Mouse (Mus musculus): ENCODE results near the gene Glb1l. TPM values are rescaled to one million over a fixed set of nuclear protein-coding genes. Genes with fewer than 3 reads are reported as not detected.

Glb1l gene
- total and polyA plus RNA-seq, 3 experiments = 7.6 to 13.0 TPM; not detected in 1

GRCm38 (mm10) chr1:75208967-75209678, 1.5 kb downstream of the Glb1l start (continued):
- no peak for TF ChIP-seq NRF1 (IDR thresholded peaks at IDR 0.05; ENCODE audit: insufficient read depth, low read depth, low read length, poor library complexity, severe bottlenecking)
- no peak for TF ChIP-seq ETS1 (IDR thresholded peaks at IDR 0.05; ENCODE audit: low read depth, low read length)
- TF ChIP-seq HCFC1 (IDR thresholded peaks at IDR 0.05; ENCODE audit: low read depth, low read length) = peak; percentile 58
- TF ChIP-seq MXI1 (IDR thresholded peaks at IDR 0.05; ENCODE audit: low read depth, low read length) = peak; percentile 80
- TF ChIP-seq CHD2 (IDR thresholded peaks at IDR 0.05; ENCODE audit: low read length) = peak; percentile 64
- no peak for TF ChIP-seq EP300 (IDR thresholded peaks at IDR 0.05; ENCODE audit: low read depth in 1 of 2, low read length in 2 of 2)
- TF ChIP-seq POLR2AphosphoS5 (IDR thresholded peaks at IDR 0.05; ENCODE audit: borderline replicate concordance, low read depth, low read length) = no peak
- peak; percentile 84 for TF ChIP-seq NELFE (IDR thresholded peaks at IDR 0.05; ENCODE audit: low read depth, low read length)
- TF ChIP-seq MAX (IDR thresholded peaks at IDR 0.05; ENCODE audit: low read length) = peak; percentile 87
- TF ChIP-seq RAD21 (IDR thresholded peaks at IDR 0.05; ENCODE audit: low read depth, low read length) = no peak
- TF ChIP-seq SMC3 (IDR thresholded peaks at IDR 0.05; ENCODE audit: low read depth, low read length) = no peak
- TF ChIP-seq USF1 (IDR thresholded peaks at IDR 0.05; ENCODE audit: low read depth, low read length) = peak; percentile 93
- no peak for TF ChIP-seq CHD1 (IDR thresholded peaks at IDR 0.05; ENCODE audit: low read depth, low read length)
- TF ChIP-seq UBTF (IDR thresholded peaks at IDR 0.05; ENCODE audit: borderline replicate concordance, insufficient read depth, low read depth, low read length) = no peak
- no peak for TF ChIP-seq CTCF (IDR thresholded peaks at IDR 0.05 in 2 of 3, conservative IDR thresholded peaks at IDR 0.05 in 1 of 3; ENCODE audit: control insufficient read depth in 1 of 3, insufficient read depth in 1 of 3, low read depth in 2 of 3, low read length in 3 of 3, poor library complexity in 1 of 3, severe bottlenecking in 1 of 3)
- TF ChIP-seq KAT2A (conservative IDR thresholded peaks at IDR 0.05; ENCODE audit: low read depth, low read length) = no peak; the same call in 1 of the 2 replicates
- no peak for TF ChIP-seq MAZ (IDR thresholded peaks at IDR 0.05; ENCODE audit: low read depth, low read length)
- no peak for TF ChIP-seq GABPA (IDR thresholded peaks at IDR 0.05; ENCODE audit: low read depth, low read length)
- no peak for TF ChIP-seq MYB (IDR thresholded peaks at IDR 0.05; ENCODE audit: low read depth, low read length)
- TF ChIP-seq ZMIZ1 (IDR thresholded peaks at IDR 0.05; ENCODE audit: low read depth, low read length) = 0 out of 2 replicates have a peak, but pooled peaks have one; percentile 69
- TF ChIP-seq USF2 (IDR thresholded peaks at IDR 0.05; ENCODE audit: borderline replicate concordance in 1 of 2, insufficient read depth in 1 of 2, low read depth in 1 of 2, low read length in 2 of 2) = peak in 1 of 2 experiments; percentile 65; a peak in 2 of 4 replicates

DNA sequence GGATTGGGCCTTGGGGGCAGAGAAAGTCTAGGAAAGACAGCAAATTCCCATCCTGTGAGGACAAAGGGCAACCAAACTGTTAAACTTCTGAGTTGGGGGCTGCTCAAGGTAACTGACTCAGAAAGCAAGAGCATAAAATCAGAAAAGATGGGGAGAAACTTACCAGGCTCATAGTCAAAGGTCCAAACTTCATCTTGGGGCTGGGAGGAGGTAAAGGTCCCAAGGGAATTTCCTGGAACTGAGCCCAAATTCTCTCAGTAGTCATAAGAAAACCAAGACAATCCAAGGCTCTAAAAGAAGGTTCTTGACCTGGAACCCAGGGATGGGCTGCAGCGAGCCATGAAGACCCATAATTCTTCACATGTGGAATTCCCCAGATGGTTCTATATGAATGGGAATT, 9.4 kb downstream of the Glb1l start:
- no peak overlapping the region for H3K27ac ChIP-seq (ENCODE audit: control insufficient read depth, low read depth, low read length)
- no peaks in the 10 kb centered on the region for H3K4me1 ChIP-seq (ENCODE audit: control insufficient read depth in 1 of 2, insufficient read depth in 2 of 2, low read length in 2 of 2)
- H3K9ac ChIP-seq (ENCODE audit: control insufficient read depth, low read depth, low read length, poor library complexity, severe bottlenecking) = no peak overlapping the region
- no peaks in the 10 kb centered on the region; a peak in 1 of 4 replicates for H3K36me3 ChIP-seq (ENCODE audit: control insufficient read depth in 1 of 2, insufficient read depth in 2 of 2, low read length in 2 of 2)
- no peaks in the 10 kb centered on the region for H3K9me3 ChIP-seq (replicated peaks; ENCODE audit: insufficient read depth, low read length)
- no peak overlapping the region for H3K4me3 ChIP-seq (ENCODE audit: control insufficient read depth in 1 of 2, insufficient read depth in 1 of 2, low read depth in 2 of 2, low read length in 2 of 2)
- TF ChIP-seq HCFC1 (IDR thresholded peaks at IDR 0.05; ENCODE audit: low read depth, low read length) (no peak), USF1 (IDR thresholded peaks at IDR 0.05; ENCODE audit: low read depth, low read length) (no peak), POLR2A (IDR thresholded peaks at IDR 0.05; ENCODE audit: control insufficient read depth in 1 of 2, insufficient read depth in 1 of 2, low read depth in 1 of 2, low read length in 2 of 2, poor library complexity in 1 of 2) (no peak), UBTF (IDR thresholded peaks at IDR 0.05; ENCODE audit: borderline replicate concordance, insufficient read depth, low read depth, low read length) (no peak), BHLHE40 (IDR thresholded peaks at IDR 0.05; ENCODE audit: borderline replicate concordance, low read depth, low read length) (no peak)
- no peak for DNase-seq (ENCODE audit: low read depth, low spot score)
- H3K79me2 ChIP-seq (ENCODE audit: control insufficient read depth, insufficient read depth, low read length, poor library complexity) = no peaks in the 10 kb centered on the region
- no peaks in the 10 kb centered on the region for H3K27me3 ChIP-seq (ENCODE audit: control insufficient read depth in 1 of 2, insufficient read depth in 2 of 2, low read length in 2 of 2)
